Mouse (Mus musculus) CH12.LX (cell line): ENCODE data around the gene Clba1.

Experiments used
- HCFC1 ChIP-seq: IDR thresholded peaks from 2 replicates; pipeline ENCODE4 v1.6.1; 2012; ENCODE audit warnings: low read depth, mild to moderate bottlenecking, inconsistent platforms, low read length, improper control_type of control experiment
- MAX ChIP-seq: IDR thresholded peaks from 2 replicates; pipeline ENCODE4 v1.6.1; 2011; ENCODE audit warnings: low read length, improper control_type of control experiment
- POLR2AphosphoS2 ChIP-seq: IDR thresholded peaks from 2 replicates; pipeline ENCODE4 v1.6.1; 2011; ENCODE audit warnings: low read depth, low read length, improper control_type of control experiment

GRCm38 (mm10) chr12:112807796-112808195 is 941 bp upstream of the Clba1 start:
- TF ChIP-seq HCFC1 (no peak), POLR2AphosphoS2 (no peak), MAX (no peak)
